Mouse (Mus musculus) testis, adult 2 months (tissue): ENCODE data around the gene Ubl3. TPM values are rescaled to one million over a fixed set of nuclear protein-coding genes. Genes with fewer than 3 reads are reported as not detected.

Experiments used
- H3K27ac ChIP-seq: fragments of 200-500 bp; 2 replicates; pipeline ENCODE4 v1.5.1; 2012; ENCODE audit warnings: low read depth, low read length; ENCODE audit not compliant: control insufficient read depth, insufficient read depth
- H3K27me3 ChIP-seq: fragments of 200-500 bp; 2 replicates; pipeline ENCODE4 v1.6.1; 2012; ENCODE audit warnings: mild to moderate bottlenecking, low read length, moderate library complexity; ENCODE audit not compliant: control insufficient read depth, insufficient read depth
- H3K36me3 ChIP-seq: fragments of 200-500 bp; 2 replicates; pipeline ENCODE4 v1.6.1; 2012; ENCODE audit warnings: mild to moderate bottlenecking, low read length; ENCODE audit not compliant: control insufficient read depth, insufficient read depth
- H3K4me1 ChIP-seq: fragments of 200-500 bp; 2 replicates; pipeline ENCODE4 v1.6.1; 2012; ENCODE audit warnings: low read length; ENCODE audit not compliant: control insufficient read depth, insufficient read depth
- H3K4me3 ChIP-seq: fragments of 200-500 bp; 2 replicates; pipeline ENCODE4 v1.5.1; 2012; ENCODE audit warnings: low read depth, mild to moderate bottlenecking, low read length, moderate library complexity, mixed read lengths; ENCODE audit not compliant: control insufficient read depth
- CTCF ChIP-seq: fragments of 200-500 bp; IDR thresholded peaks from 2 replicates; pipeline ENCODE4 v1.5.1; 2012; ENCODE audit warnings: low read depth, mild to moderate bottlenecking, inconsistent platforms, low read length, moderate library complexity; ENCODE audit not compliant: control insufficient read depth, insufficient read depth, insufficient replicate concordance
- POLR2A ChIP-seq: fragments of 200-500 bp; IDR thresholded peaks from 2 replicates; pipeline ENCODE4 v1.6.1; 2012; ENCODE audit warnings: low read depth, mild to moderate bottlenecking, inconsistent platforms, low read length, moderate library complexity; ENCODE audit not compliant: control insufficient read depth
- polyA plus RNA-seq: library from polyadenylated mRNA; depleted of rRNA; stranded (reverse); fragments of >200 nt; gene quantifications from 2 replicates; pipeline ENCODE4 v1.2.3, GENCODE M21; 2012; rRNA removed

Gene Ubl3
- polyA plus RNA-seq, 1 experiment: 176 TPM

- Histone ChIP-seq H3K4me3 (no peak overlapping the region), H3K27me3 (no peaks in the 10 kb centered on the region), H3K36me3 (no peaks in the 10 kb centered on the region), H3K27ac (no peak overlapping the region), H3K4me1 (no peaks in the 10 kb centered on the region)
- TF ChIP-seq POLR2A: no peak
- TF ChIP-seq CTCF: no peak
Measured at GRCm38 (mm10) chr5:148466933-148467607, 85.5 kb downstream of the Ubl3 start.

- TF ChIP-seq CTCF (no peak), POLR2A (no peak)
- H3K4me1 ChIP-seq: no peaks in the 10 kb centered on the region
- H3K36me3 ChIP-seq: no peaks in the 10 kb centered on the region
- no peak overlapping the region for H3K4me3 ChIP-seq
- no peak overlapping the region for H3K27ac ChIP-seq
- H3K27me3 ChIP-seq: no peaks in the 10 kb centered on the region
Measured at GRCm38 (mm10) chr5:148466116-148466515, 86.5 kb downstream of the Ubl3 start.

DNA sequence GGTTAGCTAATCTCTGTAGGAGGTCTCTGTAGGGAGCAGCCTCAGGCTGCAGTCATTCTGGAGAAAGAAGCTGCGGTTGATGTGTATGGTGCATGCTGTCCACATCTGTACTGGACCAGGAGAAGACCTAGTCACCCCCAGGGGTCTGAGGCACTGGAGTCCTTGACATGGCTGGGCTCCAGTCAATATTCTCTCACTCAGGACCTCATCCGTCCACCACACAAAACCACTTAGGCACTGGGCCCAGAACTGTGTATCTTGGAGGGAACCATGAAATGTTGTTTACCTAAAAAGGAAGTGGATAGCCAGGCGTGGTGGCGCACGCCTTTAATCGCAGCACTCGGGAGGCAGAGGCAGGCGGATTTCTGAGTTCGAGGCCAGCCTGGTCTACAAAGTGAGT is 87.5 kb downstream of the Ubl3 start:
- Histone ChIP-seq H3K36me3 (no peaks in the 10 kb centered on the region), H3K27me3 (no peaks in the 10 kb centered on the region), H3K27ac (no peak overlapping the region), H3K4me1 (no peaks in the 10 kb centered on the region), H3K4me3 (no peak overlapping the region)
- TF ChIP-seq CTCF (no peak), POLR2A (no peak)

DNA sequence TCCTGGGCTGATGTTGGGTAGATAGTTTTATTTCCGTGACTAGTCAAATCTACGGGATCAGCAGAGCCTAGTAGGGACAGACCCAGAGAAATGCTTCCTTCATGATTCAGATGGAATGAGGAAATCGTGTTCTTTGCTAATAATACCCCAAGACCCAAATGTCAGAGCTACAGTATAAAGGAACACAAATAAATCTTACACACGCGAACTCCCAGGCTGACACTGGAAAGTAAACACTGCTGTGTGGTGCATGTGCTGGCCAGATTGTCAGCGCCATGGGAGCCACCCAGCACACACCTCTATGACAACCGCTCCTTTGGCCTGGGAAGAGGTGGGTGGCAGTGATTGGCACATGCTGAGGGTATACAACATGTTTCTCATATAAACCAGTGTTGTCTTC is 88.1 kb downstream of the Ubl3 start:
- Histone ChIP-seq H3K36me3 (no peaks in the 10 kb centered on the region), H3K4me1 (no peaks in the 10 kb centered on the region), H3K27me3 (no peaks in the 10 kb centered on the region), H3K4me3 (no peak overlapping the region), H3K27ac (no peak overlapping the region)
- no peak for TF ChIP-seq POLR2A
- TF ChIP-seq CTCF: no peak

- H3K36me3 ChIP-seq: no peaks in the 10 kb centered on the region
- no peak overlapping the region for H3K4me3 ChIP-seq
- no peak for TF ChIP-seq CTCF
- TF ChIP-seq POLR2A: no peak
- no peaks in the 10 kb centered on the region for H3K4me1 ChIP-seq
- H3K27ac ChIP-seq: no peak overlapping the region
- H3K27me3 ChIP-seq: no peaks in the 10 kb centered on the region
Measured at GRCm38 (mm10) chr5:148463783-148464294, 88.8 kb downstream of the Ubl3 start.

Other genes with a start within 250 kb of the Ubl3 start
- gene Slc7a1, start 152.9 kb downstream of the Ubl3 start, polyA plus RNA-seq: 8.9 and 10.5 TPM in 2 replicates